Mouse (Mus musculus): Measurements from ENCODE around the gene Mien1. TPM values are rescaled to one million over a fixed set of nuclear protein-coding genes. Genes with fewer than 3 reads are reported as not detected.

The Mien1 gene
- total RNA-seq (2017): 30.1 and 37.2 TPM in 2 replicates

- peak; percentile 84 for ATAC-seq (ENCODE audit: extremely low read depth, insufficient number of reproducible peaks, low FRiP score, poor library complexity, severe bottlenecking)
Measured at GRCm38 (mm10) chr11:98438331-98439158, at the start of gene Mien1. TSS of gene Mien1 (minus strand) at chr11:98438991.

- ATAC-seq (ENCODE audit: extremely low read depth, insufficient number of reproducible peaks, low FRiP score, poor library complexity, severe bottlenecking): no peak
Measured at GRCm38 (mm10) chr11:98487526-98488040, 48.8 kb upstream of the Mien1 start.

GRCm38 (mm10) chr11:98485749-98486148 lies 47.0 kb upstream of the Mien1 start:
- no peak for ATAC-seq (ENCODE audit: extremely low read depth, insufficient number of reproducible peaks, low FRiP score, poor library complexity, severe bottlenecking)

- no peak for ATAC-seq (ENCODE audit: extremely low read depth, insufficient number of reproducible peaks, low FRiP score, poor library complexity, severe bottlenecking)
Measured at GRCm38 (mm10) chr11:98482067-98482466, 43.3 kb upstream of the Mien1 start.

GRCm38 (mm10) chr11:98481231-98481630 lies 42.4 kb upstream of the Mien1 start:
- ATAC-seq (ENCODE audit: extremely low read depth, insufficient number of reproducible peaks, low FRiP score, poor library complexity, severe bottlenecking): no peak

GRCm38 (mm10) chr11:98479940-98480497 lies 41.2 kb upstream of the Mien1 start:
- no peak for ATAC-seq (ENCODE audit: extremely low read depth, insufficient number of reproducible peaks, low FRiP score, poor library complexity, severe bottlenecking)

DNA sequence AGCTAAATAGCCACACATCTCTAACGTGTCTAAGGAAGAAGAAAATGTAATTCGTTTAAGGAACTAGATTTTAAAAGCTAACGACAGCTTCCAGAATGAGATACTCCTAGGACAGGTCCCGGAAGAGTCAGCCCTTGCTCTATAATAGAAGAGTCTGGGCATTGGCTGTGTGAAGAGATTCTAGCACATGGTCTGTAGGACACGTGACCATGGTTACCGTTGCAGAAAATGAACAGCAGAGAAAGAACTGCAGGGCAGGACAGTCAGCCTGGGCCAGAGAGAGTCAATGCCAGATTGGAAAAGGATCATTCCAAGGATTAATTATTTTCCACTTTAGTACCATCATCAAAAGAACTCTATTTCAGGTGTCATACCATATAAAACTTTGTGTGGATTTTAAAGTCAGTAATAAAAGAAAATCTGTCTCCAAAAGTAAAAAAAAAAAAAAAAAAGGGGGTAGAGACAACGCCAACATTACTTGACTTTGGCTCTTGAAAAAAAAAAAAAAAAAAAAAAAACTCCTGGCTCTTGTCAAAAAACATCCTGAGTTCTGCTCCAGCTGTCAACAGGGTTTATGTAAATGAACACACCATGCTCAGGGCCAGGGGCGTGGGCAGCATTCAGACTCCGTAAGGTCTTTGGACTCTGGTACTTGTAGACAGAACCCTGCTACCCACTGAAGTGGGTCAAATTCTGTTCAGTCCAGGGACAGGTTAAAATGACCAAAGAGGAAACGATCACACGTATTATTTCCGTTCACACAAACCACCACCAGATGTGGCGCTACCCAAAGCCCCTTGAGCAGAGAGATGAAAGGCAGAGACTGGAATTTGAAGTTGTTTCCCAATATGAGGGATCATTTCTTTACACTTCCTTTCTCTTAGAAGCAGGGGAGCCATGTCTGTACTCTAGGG lies 40.5 kb upstream of the Mien1 start:
- no peak for ATAC-seq (ENCODE audit: extremely low read depth, insufficient number of reproducible peaks, low FRiP score, poor library complexity, severe bottlenecking)

GRCm38 (mm10) chr11:98477011-98477701 lies 38.4 kb upstream of the Mien1 start:
- no peak for ATAC-seq (ENCODE audit: extremely low read depth, insufficient number of reproducible peaks, low FRiP score, poor library complexity, severe bottlenecking)

DNA sequence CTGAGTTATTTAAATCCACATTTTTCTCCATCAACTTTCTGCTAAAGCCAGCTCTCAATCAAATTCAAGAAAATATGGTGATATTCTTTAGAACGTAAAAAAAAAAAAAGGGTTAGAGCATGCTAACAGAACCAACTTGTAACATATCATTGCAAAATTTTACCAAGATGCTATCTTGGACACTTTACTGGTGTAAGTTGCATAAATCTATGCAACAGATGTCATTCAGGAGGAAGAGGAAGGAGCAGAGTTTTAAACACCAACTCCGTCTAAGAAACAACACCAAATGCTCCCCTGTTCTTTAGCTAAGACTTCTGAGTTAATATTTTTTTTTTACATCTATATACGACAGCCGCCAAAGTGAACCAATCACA lies 37.6 kb upstream of the Mien1 start:
- ATAC-seq (ENCODE audit: extremely low read depth, insufficient number of reproducible peaks, low FRiP score, poor library complexity, severe bottlenecking): no peak

DNA sequence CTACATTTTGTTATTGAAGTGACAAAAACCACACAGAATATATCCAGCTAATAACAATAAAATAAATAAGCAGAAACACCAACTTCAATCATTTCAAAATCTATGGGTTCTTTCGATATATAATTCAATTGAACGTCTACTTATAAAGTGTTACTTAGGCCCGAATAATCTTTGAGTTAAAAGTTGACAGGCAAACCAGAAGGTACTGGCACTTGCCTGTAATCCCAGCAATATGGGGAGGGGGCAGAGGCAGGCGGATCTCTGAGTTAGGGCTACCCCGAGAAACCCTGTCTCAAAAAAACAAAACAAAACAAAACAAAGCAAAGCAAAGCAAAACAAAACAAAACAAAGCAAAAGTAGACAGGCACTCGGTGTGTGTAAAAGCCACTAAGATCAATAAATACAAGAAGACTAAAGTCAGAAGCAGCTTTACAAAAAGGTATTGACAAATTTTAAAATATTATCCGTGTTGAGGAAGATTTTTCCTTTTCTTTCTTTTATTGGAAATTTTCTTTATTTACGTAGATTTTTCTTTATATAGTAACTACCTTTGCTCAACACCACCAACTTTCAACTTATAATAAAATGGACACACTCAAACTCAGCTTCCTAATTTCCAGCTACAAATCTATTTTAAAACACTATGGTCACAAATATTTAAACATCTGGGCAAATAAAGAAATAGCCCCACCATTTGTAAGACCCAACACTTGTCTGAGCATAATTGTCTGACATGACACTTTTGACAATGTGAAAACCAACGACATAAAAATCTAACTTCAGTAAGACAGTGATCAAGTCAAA lies 37.0 kb upstream of the Mien1 start:
- ATAC-seq (ENCODE audit: extremely low read depth, insufficient number of reproducible peaks, low FRiP score, poor library complexity, severe bottlenecking): no peak

DNA sequence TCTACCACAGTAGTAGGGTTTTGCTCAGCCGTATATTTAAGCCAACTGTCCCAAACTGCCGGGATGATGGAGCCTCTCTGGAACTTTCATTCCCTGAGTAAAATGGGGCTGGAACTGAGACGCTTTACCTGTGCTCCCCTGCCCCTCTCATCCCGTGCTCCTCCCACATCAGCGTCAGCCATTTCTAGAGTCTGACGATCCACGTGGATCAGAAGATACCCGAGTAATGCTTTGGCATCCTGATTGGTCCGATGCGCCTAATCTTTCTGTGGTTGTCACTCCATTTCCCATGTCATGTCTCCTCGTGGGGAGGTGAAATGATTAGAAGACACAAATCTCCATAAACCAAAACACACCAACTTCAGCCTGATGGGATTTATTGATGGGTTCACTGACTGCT lies 36.2 kb upstream of the Mien1 start:
- no peak for ATAC-seq (ENCODE audit: extremely low read depth, insufficient number of reproducible peaks, low FRiP score, poor library complexity, severe bottlenecking)

DNA sequence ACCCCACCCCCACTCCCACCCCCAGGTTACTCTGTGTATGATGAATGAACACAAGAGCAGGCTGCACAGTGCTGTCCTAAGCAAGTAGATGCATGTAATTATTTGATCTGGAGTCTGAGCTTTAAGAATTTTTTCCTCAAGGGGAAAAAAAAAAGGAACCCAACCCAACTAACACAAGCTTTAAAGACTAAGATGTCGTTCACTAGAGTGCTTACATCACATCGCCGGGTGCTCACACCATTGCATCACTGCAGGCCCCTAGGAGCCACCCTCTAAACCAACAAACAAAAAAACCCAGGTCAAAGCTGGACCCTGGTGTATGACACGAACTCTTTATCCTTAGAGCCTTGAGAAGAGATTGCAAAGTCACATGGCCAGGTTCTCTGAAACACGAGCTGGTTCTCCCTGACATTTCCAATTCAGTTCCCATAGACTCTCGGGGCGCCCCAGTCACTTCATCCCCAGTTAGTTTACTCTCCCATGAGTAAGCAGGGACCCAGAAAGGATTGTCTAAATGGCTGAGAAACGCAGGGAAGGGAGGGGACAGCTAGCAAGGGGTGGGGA lies 35.2 kb upstream of the Mien1 start:
- no peak for ATAC-seq (ENCODE audit: extremely low read depth, insufficient number of reproducible peaks, low FRiP score, poor library complexity, severe bottlenecking)

DNA sequence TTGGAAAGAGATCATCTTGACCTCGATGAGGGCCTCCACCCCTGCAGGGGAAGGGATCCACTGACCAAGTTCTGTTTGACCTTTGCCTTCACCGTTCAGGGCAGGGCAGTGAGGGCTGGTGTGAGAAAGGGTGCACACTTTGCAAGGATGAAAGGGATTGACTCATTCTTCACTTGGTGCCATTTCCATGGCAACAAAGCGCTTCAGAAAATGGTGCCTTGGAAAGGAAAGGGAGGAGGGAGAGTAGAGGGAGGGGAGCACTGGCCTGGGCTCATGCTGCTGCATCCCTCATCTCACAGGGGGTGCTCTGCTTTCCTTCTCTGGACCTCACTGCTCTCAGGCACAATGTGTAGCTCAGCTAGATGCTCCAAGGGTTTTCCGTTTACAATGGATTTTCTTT lies 33.9 kb upstream of the Mien1 start:
- ATAC-seq (ENCODE audit: extremely low read depth, insufficient number of reproducible peaks, low FRiP score, poor library complexity, severe bottlenecking): no peak

- peak; percentile 65 for ATAC-seq (ENCODE audit: extremely low read depth, insufficient number of reproducible peaks, low FRiP score, poor library complexity, severe bottlenecking)
Measured at GRCm38 (mm10) chr11:98470795-98471194, 32.0 kb upstream of the Mien1 start.

DNA sequence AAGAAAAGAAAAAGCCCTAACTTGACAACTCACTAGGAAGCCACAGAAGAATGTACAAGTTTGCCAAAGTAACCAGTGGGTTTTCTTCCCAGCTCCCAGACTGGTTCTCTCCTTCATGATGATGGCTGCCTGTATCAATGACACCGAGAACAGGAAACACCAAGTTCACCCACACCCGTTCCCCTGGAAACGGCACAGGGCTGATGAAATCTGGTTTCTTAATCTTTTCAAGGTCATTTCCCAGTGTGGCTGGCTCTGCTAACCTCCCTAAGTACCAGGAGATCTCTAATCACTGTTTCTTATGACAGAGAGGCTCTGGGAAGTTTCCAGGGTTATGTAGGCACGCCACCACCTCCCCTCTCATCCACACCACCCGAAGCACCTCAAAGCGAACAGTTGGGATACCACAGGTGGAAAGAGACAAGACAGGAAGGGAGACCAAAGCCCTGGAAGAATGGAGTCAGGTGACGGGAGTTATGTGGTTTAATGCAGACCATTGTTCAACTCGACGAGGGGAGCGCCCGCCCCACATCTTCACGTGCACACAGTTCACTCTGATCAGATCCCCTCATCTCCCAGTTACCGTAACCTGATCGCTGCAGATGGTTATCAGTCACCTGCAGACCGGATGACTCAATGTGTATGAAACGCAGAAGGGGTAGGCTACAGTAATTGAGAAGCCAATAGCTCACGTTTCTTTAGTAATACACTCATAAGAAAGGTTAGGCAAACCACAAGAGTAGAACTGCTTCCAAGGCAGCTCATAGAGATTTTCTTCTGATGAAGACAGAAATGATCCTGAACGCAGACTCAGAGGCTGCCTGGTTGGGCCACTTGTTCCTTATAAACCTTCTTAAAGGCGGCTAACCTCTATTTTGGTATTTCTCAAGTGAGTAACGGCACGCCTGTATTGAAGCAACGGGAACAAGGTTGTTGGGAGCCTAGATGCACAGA lies 31.2 kb upstream of the Mien1 start:
- no peak for ATAC-seq (ENCODE audit: extremely low read depth, insufficient number of reproducible peaks, low FRiP score, poor library complexity, severe bottlenecking)

DNA sequence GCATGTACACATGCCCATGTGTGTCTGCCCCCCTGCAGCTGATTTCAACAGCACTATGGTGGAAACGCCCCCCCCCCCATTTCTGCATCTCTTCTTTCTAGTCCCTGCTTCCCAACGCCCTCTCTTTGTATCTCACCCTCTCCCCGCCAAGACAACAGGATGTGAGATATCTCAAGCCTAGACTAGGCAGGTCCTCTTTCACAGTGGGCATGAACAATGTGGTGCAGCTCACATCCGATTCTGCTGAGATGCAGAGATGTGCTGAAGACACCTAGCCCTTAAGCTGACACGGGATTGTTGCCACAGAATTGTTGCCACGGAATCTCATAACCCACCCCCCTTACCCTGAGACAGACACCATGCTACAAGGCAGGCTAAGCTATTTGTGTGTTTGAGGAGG lies 25.7 kb upstream of the Mien1 start:
- no peak for ATAC-seq (ENCODE audit: extremely low read depth, insufficient number of reproducible peaks, low FRiP score, poor library complexity, severe bottlenecking)

GRCm38 (mm10) chr11:98463911-98464310 lies 25.1 kb upstream of the Mien1 start:
- ATAC-seq (ENCODE audit: extremely low read depth, insufficient number of reproducible peaks, low FRiP score, poor library complexity, severe bottlenecking): no peak
